Mouse (Mus musculus) forebrain, embryonic 16.5 days (tissue): ENCODE data around the gene Gls2. TPM values are rescaled to one million over a fixed set of nuclear protein-coding genes. Genes with fewer than 3 reads are reported as not detected.

ENCODE experiments used
- ATAC-seq: fragments of 200-750 bp; cut with Nextera tagmentation; 2 replicates; pipeline ENCODE4 v1.8.0; 2017; ENCODE audit warnings: mild to moderate bottlenecking, moderate library complexity
- H3K27ac ChIP-seq: fragments of 300-500 bp; sonication (generic); 2 replicates; pipeline ENCODE4 v1.5.1; 2014; ENCODE audit warnings: low read length, control low read depth
- H3K27me3 ChIP-seq: fragments of 300-500 bp; sonication (generic); replicated peaks from 2 replicates; pipeline ENCODE4 v1.6.1; 2014; ENCODE audit warnings: low read length; ENCODE audit not compliant: control insufficient read depth, insufficient read depth
- H3K36me3 ChIP-seq: fragments of 300-500 bp; sonication (generic); 2 replicates; pipeline ENCODE4 v1.6.1; 2014; ENCODE audit not compliant: control insufficient read depth, insufficient read depth
- H3K4me1 ChIP-seq: fragments of 300-500 bp; sonication (generic); replicated peaks from 2 replicates; pipeline ENCODE4 v1.6.1; 2014; ENCODE audit warnings: low read length; ENCODE audit not compliant: control insufficient read depth, insufficient read depth
- H3K4me2 ChIP-seq: fragments of 300-500 bp; sonication (generic); 2 replicates; pipeline ENCODE4 v1.6.1; 2014; ENCODE audit warnings: mild to moderate bottlenecking, low read length, control low read depth
- H3K4me3 ChIP-seq: fragments of 300-500 bp; sonication (generic); replicated peaks from 2 replicates; pipeline ENCODE4 v1.5.1; 2014; ENCODE audit warnings: mild to moderate bottlenecking, low read length, control low read depth
- H3K9ac ChIP-seq: fragments of 300-500 bp; sonication (generic); replicated peaks from 2 replicates; pipeline ENCODE4 v1.6.1; 2014; ENCODE audit warnings: low read depth, low read length, control low read depth
- H3K9me3 ChIP-seq: fragments of 300-500 bp; sonication (generic); 2 replicates; pipeline ENCODE4 v1.6.1; 2016; ENCODE audit warnings: low read length; ENCODE audit not compliant: control insufficient read depth
- whole genome bisulfite sequencing: fragments of 180-500 bp; shearing (Covaris S2); extraction: QIAGEN DNeasy Blood & Tissue Kit; methylation state at CpG from one replicate; pipeline ENCODE4 v1.1.7; 2014; 5-methylcytosine and 5-hydroxymethylcytosine counted together
- polyA plus RNA-seq: library from polyadenylated mRNA; unstranded; fragments of >200 nt; fragmentation: Nextera tagmentation; extraction: Ambion mirVana; gene quantifications from 2 replicates; pipeline ENCODE4 v1.2.1, GENCODE M21; 2015

The Gls2 gene
- polyA plus RNA-seq, 1 experiment from 2014 or later: 0.68 TPM

DNA sequence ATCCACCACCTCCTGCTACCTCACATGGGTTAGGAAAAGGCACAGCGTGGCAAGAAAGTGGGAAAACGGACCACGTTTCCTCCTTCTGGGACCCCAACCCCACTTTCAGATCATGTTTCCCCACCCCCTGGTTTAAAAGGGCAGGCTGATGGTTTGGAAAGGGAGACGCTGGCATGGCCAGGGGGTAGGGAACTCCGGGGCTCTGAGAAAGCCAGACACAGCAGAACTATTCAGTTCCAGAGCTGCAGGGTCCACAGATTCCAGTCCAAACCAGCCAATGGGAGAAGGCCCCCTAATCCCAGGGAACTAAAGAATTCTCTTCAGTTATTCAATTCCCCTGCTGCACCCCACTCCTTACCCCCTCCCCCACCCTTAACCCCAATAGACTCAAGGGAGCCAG lies 30.8 kb downstream of the Gls2 start:
- no peak for ATAC-seq
- 33% methylated on average over 5 of the region's 5 CpGs for WGBS
- no peaks in the 10 kb centered on the region for H3K4me1 ChIP-seq
- no peak overlapping the region for H3K9ac ChIP-seq
- H3K9me3 ChIP-seq: no peaks in the 10 kb centered on the region
- no peak overlapping the region for H3K4me3 ChIP-seq
- no peaks in the 10 kb centered on the region for H3K27me3 ChIP-seq
- H3K4me2 ChIP-seq: no peak overlapping the region
- H3K27ac ChIP-seq: no peak overlapping the region
- H3K36me3 ChIP-seq: no peaks in the 10 kb centered on the region

DNA sequence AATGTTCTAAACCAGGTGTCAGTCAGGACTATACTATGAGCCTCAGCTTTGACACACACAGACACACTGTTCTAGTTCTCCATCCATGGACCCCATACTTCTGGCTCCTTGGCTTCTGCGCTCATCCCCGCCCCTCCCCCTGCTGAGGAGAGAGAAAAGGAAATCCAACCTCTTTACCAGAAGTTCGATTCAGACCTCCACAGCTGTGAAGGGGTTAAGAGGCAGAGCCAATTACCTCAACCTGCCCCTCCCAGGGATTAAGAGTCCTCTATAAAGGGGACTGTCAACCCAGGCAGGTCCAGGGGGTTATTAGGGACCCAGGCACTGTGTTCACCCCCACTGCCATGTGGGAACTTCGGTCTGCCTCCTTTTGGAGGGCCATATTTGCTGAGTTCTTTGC lies 31.3 kb downstream of the Gls2 start, which contains the start of gene Mip:
Gene Mip, plus strand, starts transcription at position 301 of the 400 bp plus-strand sequence.
- Histone ChIP-seq H3K9ac (no peak within 1 kb of the TSS), H3K4me3 (no peak within 1 kb of the TSS), H3K27me3 (no peaks in the 10 kb centered on the region), H3K4me2 (no peak within 1 kb of the TSS), H3K27ac (no peak within 1 kb of the TSS), H3K4me1 (no peaks in the 10 kb centered on the region), H3K36me3 (no peaks in the 10 kb centered on the region), H3K9me3 (no peaks in the 10 kb centered on the region)
- 18% methylated on average over 4 of the region's 4 CpGs for WGBS
- no peak for ATAC-seq

DNA sequence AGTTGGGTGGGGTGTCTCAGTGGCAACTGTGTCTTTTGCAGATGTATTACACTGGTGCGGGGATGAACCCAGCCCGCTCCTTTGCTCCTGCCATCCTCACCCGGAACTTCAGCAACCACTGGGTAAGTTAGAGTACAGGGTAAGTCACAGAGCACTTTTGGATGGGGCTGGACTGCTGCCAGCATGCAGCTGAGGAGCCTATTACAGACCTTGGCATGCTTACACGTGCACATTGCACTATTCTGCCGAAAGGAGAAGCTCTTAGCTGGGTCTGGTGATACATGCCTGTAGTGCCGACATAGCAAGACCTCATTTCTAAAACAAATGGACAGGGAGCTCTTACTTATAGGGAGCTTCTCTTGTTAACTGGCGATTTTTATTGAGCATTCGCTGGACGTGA lies 33.3 kb downstream of the Gls2 start:
- Histone ChIP-seq H3K4me1 (peaks cover 4% of the 10 kb centered on the region; the same call in 1 of the 2 replicates), H3K4me3 (no peak overlapping the region), H3K9me3 (no peaks in the 10 kb centered on the region), H3K4me2 (no peak overlapping the region), H3K27me3 (no peaks in the 10 kb centered on the region), H3K9ac (no peak overlapping the region), H3K36me3 (no peaks in the 10 kb centered on the region), H3K27ac (no peak overlapping the region)
- ATAC-seq: no peak
- 71% methylated on average over 9 of the region's 9 CpGs for WGBS

DNA sequence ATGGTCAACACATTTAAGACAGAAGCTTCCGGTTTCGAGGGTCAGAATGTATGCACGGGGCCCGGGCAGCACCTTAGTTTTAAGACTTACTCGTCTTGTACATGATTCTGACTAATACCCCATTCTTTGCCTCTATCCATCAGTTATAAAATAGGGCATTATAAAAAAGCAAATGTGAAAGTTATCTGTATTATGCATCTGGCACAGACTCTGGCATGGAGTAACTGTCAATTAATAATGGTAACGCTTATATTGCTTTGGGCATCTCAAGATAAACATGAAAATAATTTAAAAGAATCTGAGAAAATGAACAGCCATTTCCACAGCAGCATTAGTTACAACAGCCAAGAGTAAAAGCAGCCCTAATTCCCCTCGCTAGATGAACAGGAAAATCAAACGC lies 33.8 kb downstream of the Gls2 start:
- WGBS: 92% methylated on average over 8 of the region's 8 CpGs
- Histone ChIP-seq H3K4me1 (peaks cover 7% of the 10 kb centered on the region), H3K27me3 (no peaks in the 10 kb centered on the region), H3K4me2 (no peak overlapping the region), H3K9me3 (no peaks in the 10 kb centered on the region), H3K9ac (no peak overlapping the region), H3K36me3 (no peaks in the 10 kb centered on the region), H3K27ac (no peak overlapping the region), H3K4me3 (no peak overlapping the region)
- ATAC-seq: no peak

DNA sequence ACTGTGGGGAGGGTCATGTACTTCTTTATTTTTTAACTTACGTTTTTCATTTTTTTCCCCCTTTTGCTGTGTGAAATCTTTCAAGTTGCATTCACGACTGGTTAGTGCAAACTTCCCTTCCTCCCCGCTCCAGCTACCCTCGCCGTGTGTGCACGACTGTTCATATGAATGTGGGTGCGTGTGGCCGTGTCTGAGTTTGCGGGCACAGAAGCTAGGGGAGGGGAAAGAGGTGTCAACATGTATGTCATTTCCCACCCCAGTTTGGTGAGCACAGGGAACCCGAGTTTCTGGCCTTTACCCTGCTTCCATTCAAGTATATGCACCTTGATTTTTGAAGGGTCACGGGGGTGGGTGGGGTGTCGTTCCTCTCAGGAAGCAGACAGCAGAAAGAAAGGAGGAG lies 36.3 kb downstream of the Gls2 start:
- 79% methylated on average over 12 of the region's 12 CpGs for WGBS

DNA sequence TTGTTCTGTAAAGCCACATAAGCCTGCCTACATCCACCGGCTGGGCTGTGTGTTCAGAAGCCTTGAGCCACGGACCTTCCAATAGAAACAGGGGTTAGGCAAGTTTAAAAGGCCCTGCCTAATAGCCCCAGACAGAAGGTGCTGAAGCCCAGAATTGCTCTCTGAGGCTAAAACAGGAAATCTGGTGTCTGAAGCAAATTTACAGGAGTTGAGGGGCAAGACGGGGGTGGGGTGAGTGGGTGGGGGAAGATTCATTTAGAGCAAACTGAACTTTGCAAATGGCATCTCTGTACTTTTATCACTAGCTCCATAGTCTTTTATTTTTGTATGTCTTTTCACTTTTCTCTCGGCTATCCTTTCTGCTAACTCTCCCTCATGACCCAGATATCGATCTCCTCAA lies 36.9 kb downstream of the Gls2 start:
- Histone ChIP-seq H3K27me3 (no peaks in the 10 kb centered on the region), H3K4me2 (peak overlapping the region; percentile 65), H3K4me3 (peak overlapping the region; percentile 79), H3K4me1 (peaks cover 7% of the 10 kb centered on the region), H3K36me3 (no peaks in the 10 kb centered on the region), H3K27ac (no peak overlapping the region), H3K9ac (no peak overlapping the region), H3K9me3 (no peaks in the 10 kb centered on the region)
- ATAC-seq: no peak
- 13% methylated on average over 5 of the region's 5 CpGs for WGBS

More for the DNA sequence above, 36.3 kb downstream of the Gls2 start:
- Histone ChIP-seq H3K36me3 (no peaks in the 10 kb centered on the region), H3K4me3 (no peak overlapping the region), H3K9me3 (no peaks in the 10 kb centered on the region), H3K9ac (no peak overlapping the region), H3K27ac (no peak overlapping the region), H3K4me2 (no peak overlapping the region), H3K4me1 (peaks cover 7% of the 10 kb centered on the region), H3K27me3 (no peaks in the 10 kb centered on the region)
- no peak for ATAC-seq

DNA sequence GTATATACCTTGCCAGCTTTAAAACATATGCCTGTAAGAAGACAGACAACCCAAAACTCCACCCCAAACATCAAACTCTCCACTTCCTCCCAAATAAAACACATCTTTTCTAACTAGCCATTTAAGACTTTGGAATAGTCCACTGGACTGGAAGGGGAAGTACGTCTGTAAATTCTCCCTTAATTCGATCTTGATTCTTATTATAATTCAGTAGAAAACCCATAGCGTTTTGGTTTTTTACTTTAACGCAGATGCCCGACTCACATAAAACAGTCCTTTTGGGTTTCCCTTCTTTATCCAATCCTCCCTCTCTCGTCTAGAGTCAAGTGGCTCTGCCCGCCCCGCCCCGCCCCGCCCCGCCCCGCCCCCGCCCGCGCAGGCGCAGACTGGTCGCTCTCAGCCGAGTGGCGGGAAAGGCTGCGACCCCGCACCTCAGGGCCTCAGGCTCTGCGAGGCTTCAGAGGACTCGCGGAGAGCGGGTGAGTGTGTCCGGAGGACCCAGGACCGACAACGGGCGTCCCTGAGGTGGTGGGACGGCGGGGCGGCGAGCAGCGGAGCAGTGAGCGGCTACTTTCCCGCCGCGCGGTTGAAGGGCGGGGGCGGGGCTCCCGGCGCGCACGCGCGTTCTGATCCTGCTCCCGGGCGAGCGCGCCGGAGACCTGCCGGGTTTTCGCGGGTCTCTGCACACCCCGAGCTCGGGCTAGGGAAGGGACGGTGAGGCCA lies 37.6 kb downstream of the Gls2 start, which contains the start of gene Timeless:
Gene Timeless, plus strand, starts transcription at position 369 of the 723 bp plus-strand sequence.
- under 1% methylated on average over 58 of the region's 58 CpGs for WGBS
- Histone ChIP-seq H3K36me3 (no peaks in the 10 kb centered on the region), H3K4me1 (peaks cover 7% of the 10 kb centered on the region), H3K4me3 (peak within 1 kb of the TSS; percentile 79), H3K9me3 (no peaks in the 10 kb centered on the region), H3K9ac (peak within 1 kb of the TSS; percentile 80), H3K27ac (peak within 1 kb of the TSS; percentile 94), H3K27me3 (no peaks in the 10 kb centered on the region), H3K4me2 (peak within 1 kb of the TSS; percentile 65)
- ATAC-seq: peak; percentile 91

DNA sequence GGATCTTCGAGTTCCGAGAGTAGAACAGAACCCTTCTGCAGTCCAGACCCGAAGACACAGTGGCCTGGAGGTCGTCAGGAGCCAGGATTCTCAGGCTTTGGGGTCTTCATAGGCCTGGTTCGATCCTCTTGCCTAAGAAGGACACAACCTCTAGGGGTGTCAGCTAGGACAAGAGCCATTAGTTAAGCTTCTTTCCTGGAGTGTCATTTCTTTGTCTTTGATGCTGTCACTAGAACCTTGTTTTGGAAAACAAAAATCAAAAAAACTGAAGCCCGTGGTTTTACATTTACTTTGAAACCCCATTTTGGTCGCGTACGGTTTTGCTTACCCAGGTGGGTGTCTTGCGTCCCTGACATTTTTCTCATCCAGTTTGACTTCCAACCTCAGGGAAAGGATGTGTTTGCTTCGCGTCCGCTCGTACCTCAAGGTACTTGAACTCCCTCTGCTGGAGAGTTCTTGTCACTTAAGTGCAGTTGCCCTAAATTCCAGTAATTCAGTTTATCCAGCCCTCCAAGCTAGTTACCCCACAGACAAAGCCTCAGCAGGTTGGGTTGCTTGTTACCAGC lies 38.2 kb downstream of the Gls2 start:
- peak overlapping the region; percentile 79 for H3K4me3 ChIP-seq
- 0% methylated on average over 14 of the region's 14 CpGs for WGBS
- peak; percentile 26 for ATAC-seq

DNA sequence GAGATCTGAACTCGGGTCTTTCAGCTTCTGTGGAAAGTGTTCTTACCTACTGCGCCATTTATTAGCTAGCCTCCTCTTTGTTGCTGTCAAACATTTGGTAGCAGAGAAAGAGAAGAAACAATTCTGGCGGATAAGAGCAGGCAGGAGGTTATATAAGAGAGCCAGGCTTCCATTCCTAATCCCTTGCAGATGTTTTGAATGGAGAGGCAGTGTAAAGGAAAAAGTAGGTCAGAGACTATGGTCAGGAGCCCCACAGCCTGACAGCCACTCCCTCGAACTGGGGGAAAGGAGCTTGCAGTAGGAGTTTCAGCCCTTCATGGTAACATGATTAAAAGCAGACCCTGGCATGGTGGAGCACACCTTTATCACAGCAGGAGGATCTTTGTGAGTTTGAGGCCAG lies 42.1 kb downstream of the Gls2 start:
- Histone ChIP-seq H3K4me2 (no peak overlapping the region), H3K4me3 (no peak overlapping the region), H3K27ac (no peak overlapping the region), H3K4me1 (peaks cover 7% of the 10 kb centered on the region), H3K9me3 (no peaks in the 10 kb centered on the region), H3K27me3 (no peaks in the 10 kb centered on the region), H3K36me3 (0 out of 2 replicates have a peak, but pooled peaks cover 2% of the 10 kb centered on the region), H3K9ac (no peak overlapping the region)
- ATAC-seq: no peak
- WGBS: 35% methylated on average over 4 of the region's 4 CpGs

More for the DNA sequence above, 38.2 kb downstream of the Gls2 start:
- H3K9me3 ChIP-seq: no peaks in the 10 kb centered on the region
- peak overlapping the region; percentile 80 for H3K9ac ChIP-seq
- peaks cover 7% of the 10 kb centered on the region for H3K4me1 ChIP-seq
- no peaks in the 10 kb centered on the region for H3K27me3 ChIP-seq
- H3K27ac ChIP-seq: peak overlapping the region; percentile 94
- no peaks in the 10 kb centered on the region for H3K36me3 ChIP-seq
- H3K4me2 ChIP-seq: peak overlapping the region; percentile 65
